Mouse (Mus musculus): ENCODE results near the gene Chrne. TPM values are rescaled to one million over a fixed set of nuclear protein-coding genes. Genes with fewer than 3 reads are reported as not detected.

Chrne gene
- polyA plus RNA-seq, 1 experiment: not detected

GRCm38 (mm10) chr11:70638293-70638692, 19.3 kb upstream of the Chrne start:
- no peaks in the 10 kb centered on the region for H3K4me1 ChIP-seq (ENCODE audit: control insufficient read depth, insufficient read depth, low read length)
- no peaks in the 10 kb centered on the region for H3K9me3 ChIP-seq (replicated peaks; ENCODE audit: control insufficient read depth, insufficient read depth, low read length, poor library complexity, severe bottlenecking)
- no peak for TF ChIP-seq EP300 (IDR thresholded peaks at IDR 0.05; ENCODE audit: insufficient read depth, low read depth, low read length)
- TF ChIP-seq CTCF (IDR thresholded peaks at IDR 0.05; ENCODE audit: low read depth, low read length): no peak
- TF ChIP-seq POLR2A (IDR thresholded peaks at IDR 0.05; ENCODE audit: insufficient read depth, low read length): no peak
- no peak overlapping the region for H3K27ac ChIP-seq (ENCODE audit: insufficient read depth, low read length)
- no peak overlapping the region for H3K9ac ChIP-seq (ENCODE audit: low read depth, poor library complexity, severe bottlenecking)
- no peaks in the 10 kb centered on the region for H3K27me3 ChIP-seq (ENCODE audit: control insufficient read depth, insufficient read depth, low read length, poor library complexity, severe bottlenecking)
- no peak overlapping the region for H3K4me3 ChIP-seq (ENCODE audit: low read depth, low read length)
- no peaks in the 10 kb centered on the region for H3K36me3 ChIP-seq (ENCODE audit: control insufficient read depth, insufficient read depth, low read length, poor library complexity, severe bottlenecking)

GRCm38 (mm10) chr11:70637764-70638163, 18.7 kb upstream of the Chrne start:
- Histone ChIP-seq H3K9me3 (replicated peaks; ENCODE audit: control insufficient read depth, insufficient read depth, low read length, poor library complexity, severe bottlenecking) (no peaks in the 10 kb centered on the region), H3K36me3 (ENCODE audit: control insufficient read depth, insufficient read depth, low read length, poor library complexity, severe bottlenecking) (no peaks in the 10 kb centered on the region), H3K27ac (ENCODE audit: insufficient read depth, low read length) (no peak overlapping the region), H3K4me3 (ENCODE audit: low read depth, low read length) (no peak overlapping the region), H3K27me3 (ENCODE audit: control insufficient read depth, insufficient read depth, low read length, poor library complexity, severe bottlenecking) (no peaks in the 10 kb centered on the region), H3K4me1 (ENCODE audit: control insufficient read depth, insufficient read depth, low read length) (no peaks in the 10 kb centered on the region), H3K9ac (ENCODE audit: low read depth, poor library complexity, severe bottlenecking) (no peak overlapping the region)
- TF ChIP-seq EP300 (IDR thresholded peaks at IDR 0.05; ENCODE audit: insufficient read depth, low read depth, low read length) (no peak), POLR2A (IDR thresholded peaks at IDR 0.05; ENCODE audit: insufficient read depth, low read length) (no peak)

GRCm38 (mm10) chr11:70635601-70636000, 16.6 kb upstream of the Chrne start:
- Histone ChIP-seq H3K27ac (ENCODE audit: insufficient read depth, low read length) (no peak overlapping the region), H3K36me3 (ENCODE audit: control insufficient read depth, insufficient read depth, low read length, poor library complexity, severe bottlenecking) (no peaks in the 10 kb centered on the region), H3K9ac (ENCODE audit: low read depth, poor library complexity, severe bottlenecking) (no peak overlapping the region), H3K4me1 (ENCODE audit: control insufficient read depth, insufficient read depth, low read length) (no peaks in the 10 kb centered on the region), H3K27me3 (ENCODE audit: control insufficient read depth, insufficient read depth, low read length, poor library complexity, severe bottlenecking) (no peaks in the 10 kb centered on the region), H3K4me3 (ENCODE audit: low read depth, low read length) (no peak overlapping the region), H3K9me3 (replicated peaks; ENCODE audit: control insufficient read depth, insufficient read depth, low read length, poor library complexity, severe bottlenecking) (no peaks in the 10 kb centered on the region)
- TF ChIP-seq POLR2A (IDR thresholded peaks at IDR 0.05; ENCODE audit: insufficient read depth, low read length): no peak
- TF ChIP-seq CTCF (IDR thresholded peaks at IDR 0.05; ENCODE audit: low read depth, low read length): no peak
- TF ChIP-seq EP300 (IDR thresholded peaks at IDR 0.05; ENCODE audit: insufficient read depth, low read depth, low read length): no peak

- TF ChIP-seq POLR2A (IDR thresholded peaks at IDR 0.05; ENCODE audit: insufficient read depth, low read length) (no peak), EP300 (IDR thresholded peaks at IDR 0.05; ENCODE audit: insufficient read depth, low read depth, low read length) (no peak), CTCF (IDR thresholded peaks at IDR 0.05; ENCODE audit: low read depth, low read length) (no peak)
- Histone ChIP-seq H3K9ac (ENCODE audit: low read depth, poor library complexity, severe bottlenecking) (no peak overlapping the region), H3K9me3 (replicated peaks; ENCODE audit: control insufficient read depth, insufficient read depth, low read length, poor library complexity, severe bottlenecking) (no peaks in the 10 kb centered on the region), H3K4me3 (ENCODE audit: low read depth, low read length) (no peak overlapping the region), H3K36me3 (ENCODE audit: control insufficient read depth, insufficient read depth, low read length, poor library complexity, severe bottlenecking) (no peaks in the 10 kb centered on the region), H3K27me3 (ENCODE audit: control insufficient read depth, insufficient read depth, low read length, poor library complexity, severe bottlenecking) (no peaks in the 10 kb centered on the region), H3K4me1 (ENCODE audit: control insufficient read depth, insufficient read depth, low read length) (peaks cover 3% of the 10 kb centered on the region), H3K27ac (ENCODE audit: insufficient read depth, low read length) (no peak overlapping the region)
These were observed 11.1 kb upstream of the Chrne start for GRCm38 (mm10) chr11:70630129-70630528.

GRCm38 (mm10) chr11:70629557-70629956, 10.5 kb upstream of the Chrne start:
- Histone ChIP-seq H3K9me3 (replicated peaks; ENCODE audit: control insufficient read depth, insufficient read depth, low read length, poor library complexity, severe bottlenecking) (no peaks in the 10 kb centered on the region), H3K27me3 (ENCODE audit: control insufficient read depth, insufficient read depth, low read length, poor library complexity, severe bottlenecking) (no peaks in the 10 kb centered on the region), H3K27ac (ENCODE audit: insufficient read depth, low read length) (no peak overlapping the region), H3K36me3 (ENCODE audit: control insufficient read depth, insufficient read depth, low read length, poor library complexity, severe bottlenecking) (no peaks in the 10 kb centered on the region), H3K4me3 (ENCODE audit: low read depth, low read length) (no peak overlapping the region), H3K9ac (ENCODE audit: low read depth, poor library complexity, severe bottlenecking) (no peak overlapping the region), H3K4me1 (ENCODE audit: control insufficient read depth, insufficient read depth, low read length) (peaks cover 3% of the 10 kb centered on the region)
- TF ChIP-seq POLR2A (IDR thresholded peaks at IDR 0.05; ENCODE audit: insufficient read depth, low read length): no peak
- TF ChIP-seq CTCF (IDR thresholded peaks at IDR 0.05; ENCODE audit: low read depth, low read length): peak; percentile 8

- Histone ChIP-seq H3K9ac (ENCODE audit: low read depth, poor library complexity, severe bottlenecking) (no peak overlapping the region), H3K4me3 (ENCODE audit: low read depth, low read length) (no peak overlapping the region)
These were observed 9.4 kb upstream of the Chrne start for GRCm38 (mm10) chr11:70628431-70628830.

More at GRCm38 (mm10) chr11:70628431-70628830, 9.4 kb upstream of the Chrne start:
- H3K36me3 ChIP-seq (ENCODE audit: control insufficient read depth, insufficient read depth, low read length, poor library complexity, severe bottlenecking): no peaks in the 10 kb centered on the region
- H3K27me3 ChIP-seq (ENCODE audit: control insufficient read depth, insufficient read depth, low read length, poor library complexity, severe bottlenecking): no peaks in the 10 kb centered on the region
- H3K4me1 ChIP-seq (ENCODE audit: control insufficient read depth, insufficient read depth, low read length): peaks cover 3% of the 10 kb centered on the region
- no peak for TF ChIP-seq CTCF (IDR thresholded peaks at IDR 0.05; ENCODE audit: low read depth, low read length)
- TF ChIP-seq POLR2A (IDR thresholded peaks at IDR 0.05; ENCODE audit: insufficient read depth, low read length): no peak
- H3K9me3 ChIP-seq (replicated peaks; ENCODE audit: control insufficient read depth, insufficient read depth, low read length, poor library complexity, severe bottlenecking): no peaks in the 10 kb centered on the region
- no peak overlapping the region for H3K27ac ChIP-seq (ENCODE audit: insufficient read depth, low read length)

All from ES-Bruce4 (cell line).